Mouse (Mus musculus) common myeloid progenitor, adult 5-6 weeks (primary cell): Measurements from ENCODE around the gene Cyth3. TPM values are rescaled to one million over a fixed set of nuclear protein-coding genes. Genes with fewer than 3 reads are reported as not detected.
A peak's percentile ranks its signal among the peaks of the same experiment; 100 is the strongest.

ENCODE experiments used
- ATAC-seq: replicated peaks from 2 replicates; pipeline ENCODE4 v1.8.0; 2016; ENCODE audit warnings: low read depth, mild to moderate bottlenecking, moderate TSS enrichment, inconsistent platforms; ENCODE audit not compliant: poor library complexity, severe bottlenecking
- total RNA-seq: library from RNA; stranded (forward); fragments of 200-1000, 187-1606 nt; gene quantifications from 2 replicates; pipeline ENCODE4 v1.2.3, GENCODE M21; 2017

Cyth3 gene
- 33.3 and 36.0 TPM in 2 replicates for total RNA-seq

DNA sequence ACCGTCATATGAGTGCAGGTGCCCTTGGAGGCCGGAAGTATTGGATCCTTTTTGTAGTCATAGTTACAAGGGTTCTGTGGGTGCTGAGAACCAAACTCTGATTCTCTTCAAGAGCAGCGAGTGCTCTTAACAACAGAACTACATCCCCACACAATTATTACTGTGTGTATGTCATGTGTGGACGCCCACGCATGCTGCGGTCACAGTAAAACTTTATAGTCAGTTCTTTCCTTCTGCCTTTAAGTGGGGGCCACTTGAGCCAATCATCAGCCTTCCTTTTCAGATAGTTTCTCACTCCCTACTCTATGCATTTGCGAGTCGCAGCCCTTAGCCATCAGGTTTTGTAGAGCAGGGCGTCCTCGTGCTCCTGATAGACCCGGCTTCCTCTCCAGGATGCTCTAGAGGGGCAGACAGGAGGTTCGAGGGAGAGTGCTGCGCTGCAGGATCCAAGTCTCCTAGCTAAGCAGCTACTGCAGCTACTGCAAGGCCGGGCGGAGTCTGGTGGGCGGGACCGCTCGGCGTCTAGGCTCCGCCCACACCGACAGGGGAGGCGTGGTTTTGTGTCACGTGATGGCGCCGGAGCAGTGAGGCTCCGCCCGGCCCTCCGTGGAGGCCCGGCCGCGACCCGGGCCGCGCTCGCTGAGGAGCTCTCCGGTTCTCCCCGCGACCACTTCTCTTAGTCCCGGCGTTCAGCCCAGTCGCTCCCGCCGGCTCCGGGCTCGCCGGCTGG is at the start of gene Cyth3:
TSS of gene Cyth3 (plus strand) at position 555 of the 730 bp plus-strand sequence.
- peak; percentile 86 for ATAC-seq

DNA sequence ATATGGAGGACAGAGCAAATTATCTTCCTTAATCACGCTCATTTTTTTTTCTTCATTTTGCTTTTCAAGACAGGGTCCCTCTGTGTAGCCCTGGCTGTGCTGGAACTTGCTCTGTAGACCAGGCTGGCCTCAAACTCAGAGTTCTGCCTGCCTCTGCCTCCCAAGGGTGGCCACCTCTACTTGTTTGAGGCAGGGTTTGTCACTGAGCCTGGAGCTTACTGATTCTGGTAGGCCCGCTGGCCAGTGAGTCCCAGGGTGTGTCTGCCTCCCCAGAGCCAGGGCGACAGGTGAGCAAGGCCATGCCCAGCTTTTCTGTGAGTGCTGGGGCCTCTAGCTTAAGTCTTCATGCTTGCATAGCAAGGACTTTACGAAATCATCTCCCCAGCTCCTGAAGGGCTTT is 49.2 kb upstream of the Cyth3 start:
- no peak for ATAC-seq

DNA sequence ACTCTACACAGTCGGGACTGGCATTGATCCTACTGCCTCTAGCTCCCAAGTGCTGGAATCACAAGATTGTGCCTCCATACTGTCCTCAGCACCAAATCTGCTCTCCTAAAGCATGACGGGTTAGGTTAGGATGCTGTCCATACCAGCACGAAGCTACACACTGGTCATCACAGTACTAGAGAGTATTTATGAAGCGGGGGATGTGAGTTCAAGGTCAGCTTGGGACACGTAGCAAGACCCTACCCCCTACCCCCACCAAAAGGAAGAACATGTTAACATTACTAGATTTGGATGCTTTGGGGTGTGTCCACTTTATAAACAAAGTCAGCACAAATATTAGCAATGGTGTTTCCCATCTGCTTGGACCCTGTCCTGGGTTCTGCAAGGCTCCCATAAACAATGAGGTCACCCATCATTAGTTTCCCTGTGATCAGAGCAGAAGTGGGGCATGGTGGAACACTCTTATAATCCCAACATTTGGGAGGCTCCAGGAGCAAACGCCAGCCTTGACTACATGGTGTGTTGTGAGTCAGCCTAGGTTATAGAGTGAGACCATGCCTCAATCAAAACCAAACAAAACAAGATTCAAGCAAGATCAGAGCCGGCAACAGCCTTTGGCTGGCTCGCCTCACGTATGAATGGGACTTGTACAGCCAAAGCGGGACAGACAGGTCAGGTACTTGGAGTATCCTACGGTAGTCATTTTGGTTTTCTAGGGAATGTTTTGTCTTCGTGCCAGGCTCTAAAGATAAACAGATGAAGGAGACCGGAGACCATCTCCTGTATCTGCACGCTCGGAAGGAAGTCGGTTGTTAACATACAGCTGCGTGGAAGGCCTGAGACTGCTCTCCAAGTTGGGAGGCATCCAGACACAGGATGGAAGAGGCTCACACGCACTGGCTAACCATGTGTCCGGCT is 47.7 kb upstream of the Cyth3 start:
- no peak for ATAC-seq

DNA sequence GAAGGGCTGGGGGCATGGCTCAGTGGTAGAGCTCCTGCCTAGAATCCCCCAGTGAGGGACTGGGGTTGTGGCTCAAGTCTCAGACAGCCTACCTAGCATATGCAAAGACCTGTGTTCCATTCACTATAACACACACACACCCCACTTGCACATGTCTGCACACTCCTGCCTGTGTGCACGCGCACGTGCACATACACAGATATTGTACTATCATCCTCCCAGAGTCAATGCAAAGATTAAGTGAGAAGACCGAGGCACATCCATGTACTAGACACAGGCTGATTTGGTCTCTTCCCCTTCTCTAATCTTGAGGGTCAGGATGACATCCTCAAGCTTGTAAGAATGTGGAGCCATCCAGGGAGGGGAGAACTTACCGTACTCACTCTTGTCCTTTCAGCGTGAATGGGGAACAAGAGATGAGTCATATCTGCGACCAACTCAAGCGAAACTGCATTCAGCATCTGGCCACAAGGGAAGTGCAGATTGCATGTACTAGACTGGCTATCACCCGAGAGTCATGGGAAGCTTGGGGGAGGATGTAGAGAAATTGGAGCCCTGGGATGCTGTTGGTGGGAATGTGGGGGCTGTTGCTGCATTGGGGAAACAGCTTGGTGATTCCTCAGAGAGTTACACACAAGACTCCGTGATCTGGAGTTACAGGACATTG is 42.6 kb upstream of the Cyth3 start:
- ATAC-seq = peak; percentile 97

DNA sequence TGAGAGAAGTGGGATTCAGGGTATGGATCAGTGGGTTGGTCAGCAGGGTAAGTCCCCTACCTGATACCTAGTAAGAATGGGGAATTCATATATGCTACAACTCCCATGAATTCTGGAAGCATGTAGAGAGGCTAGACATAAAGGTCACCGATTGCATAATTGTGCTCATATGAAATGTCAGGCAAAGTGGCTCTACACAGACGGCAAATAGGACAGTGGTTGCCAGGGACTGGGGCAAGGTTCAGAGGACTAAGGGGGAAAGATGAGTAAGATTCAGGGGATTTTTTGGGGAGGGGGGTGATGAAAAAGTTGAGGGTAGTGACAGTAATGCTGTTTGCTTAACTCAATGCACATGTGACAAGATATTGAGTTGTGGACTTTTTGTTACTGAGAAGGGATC is 41.3 kb upstream of the Cyth3 start:
- no peak for ATAC-seq

- ATAC-seq = no peak
These were observed 40.4 kb upstream of the Cyth3 start for GRCm38 (mm10) chr5:143581874-143582273.

DNA sequence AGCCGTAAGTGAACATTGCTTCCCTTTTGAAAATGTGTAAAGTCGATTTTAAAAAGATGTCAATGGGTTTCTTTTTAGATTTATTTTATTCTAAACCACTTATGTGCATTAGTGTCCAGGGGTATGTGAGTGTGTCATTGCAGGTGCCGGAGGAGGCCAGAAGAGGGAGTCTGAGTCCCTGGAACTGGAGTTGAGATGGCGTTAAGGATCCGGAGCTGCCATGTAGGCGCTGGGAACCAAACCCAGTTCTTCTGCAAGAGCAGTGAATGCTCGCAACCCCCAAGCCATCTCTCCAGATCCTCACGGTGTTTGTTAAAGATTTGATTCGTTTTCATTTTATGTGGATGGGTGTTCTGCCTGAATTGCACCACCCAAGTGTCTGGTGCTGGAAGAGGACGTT is 39.2 kb upstream of the Cyth3 start:
- no peak for ATAC-seq

GRCm38 (mm10) chr5:143584982-143585381 is 37.3 kb upstream of the Cyth3 start:
- ATAC-seq = no peak

DNA sequence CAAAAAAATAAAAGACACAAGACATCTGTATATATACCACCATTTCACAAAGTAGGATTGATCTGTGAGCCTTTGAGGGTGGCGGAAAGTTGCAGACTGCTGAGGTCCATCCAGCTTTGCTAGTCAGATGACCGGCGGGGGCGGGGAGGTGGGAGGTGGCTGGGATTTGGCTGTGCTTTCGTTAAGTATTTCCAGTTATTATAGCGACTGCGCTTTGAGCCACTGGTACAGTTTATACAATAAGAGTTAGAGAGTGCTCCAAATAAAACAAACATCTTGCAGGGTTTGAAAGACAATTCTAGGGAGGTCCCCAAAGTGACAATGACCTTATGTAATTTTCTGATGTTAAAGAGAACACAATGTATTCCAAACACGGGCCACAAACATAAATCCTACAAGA is 35.9 kb upstream of the Cyth3 start:
- ATAC-seq = no peak

- no peak for ATAC-seq
These were observed 33.1 kb upstream of the Cyth3 start for GRCm38 (mm10) chr5:143589108-143589507.

DNA sequence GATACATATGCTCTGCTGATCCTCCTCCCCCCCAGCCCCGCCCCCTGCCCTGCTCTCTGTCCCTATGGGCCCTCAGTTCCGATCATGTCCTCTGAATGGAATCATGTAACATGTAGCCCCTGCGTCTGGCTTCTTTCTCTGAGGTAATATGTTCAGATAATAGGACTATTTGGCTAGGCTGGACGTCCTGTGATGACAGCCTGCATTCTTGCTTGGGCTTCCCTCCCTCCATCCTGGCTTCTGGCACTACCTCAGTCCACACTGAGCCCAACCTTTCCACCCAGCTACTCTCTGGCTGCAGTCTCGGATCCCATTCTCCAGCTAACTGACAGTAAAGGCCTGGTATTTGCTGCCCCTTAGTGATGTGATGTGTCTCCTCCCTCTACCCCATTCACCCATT is 29.3 kb upstream of the Cyth3 start:
- no peak for ATAC-seq

- ATAC-seq = no peak
These were observed 28.6 kb upstream of the Cyth3 start for GRCm38 (mm10) chr5:143593563-143594146.

DNA sequence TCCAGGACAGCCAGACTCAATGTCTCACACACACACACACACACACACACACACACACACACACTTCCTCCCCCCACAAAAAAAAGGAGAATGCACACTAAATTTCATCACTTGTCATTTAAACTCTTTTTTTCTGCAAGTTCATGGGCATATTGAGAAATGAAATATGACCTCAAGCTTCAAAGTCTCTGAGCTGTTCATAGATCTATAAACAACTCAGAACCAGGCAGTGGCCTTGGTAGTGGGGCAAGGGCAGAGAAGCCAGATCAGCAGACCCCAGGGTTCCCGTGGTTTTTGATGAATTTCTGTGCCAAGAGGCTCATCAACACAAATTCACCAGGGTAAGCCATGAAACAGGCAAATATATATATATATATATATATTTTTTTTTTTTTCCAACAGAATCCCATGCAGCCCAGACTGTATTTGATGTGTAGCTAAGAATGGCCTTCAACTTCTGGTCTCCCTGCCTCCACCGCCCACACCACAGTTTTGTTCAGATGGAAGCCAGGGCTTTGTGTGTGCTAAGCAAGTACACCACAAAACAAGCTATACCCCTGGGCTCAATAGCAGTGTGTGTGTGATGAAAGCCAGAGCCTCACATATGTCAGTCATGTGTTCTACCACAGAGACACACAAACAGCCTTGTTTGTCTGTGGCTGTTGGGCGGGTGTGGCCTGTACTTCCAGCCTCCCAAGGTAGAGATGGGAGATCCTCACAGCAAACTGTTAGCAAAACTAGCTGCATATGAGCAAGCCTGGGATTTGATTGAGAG is 27.8 kb upstream of the Cyth3 start:
- no peak for ATAC-seq

- ATAC-seq = no peak
These were observed 20.2 kb upstream of the Cyth3 start for GRCm38 (mm10) chr5:143602051-143602450.

- no peak for ATAC-seq
These were observed 18.0 kb upstream of the Cyth3 start for GRCm38 (mm10) chr5:143604157-143604774.

GRCm38 (mm10) chr5:143606756-143607155 is 15.5 kb upstream of the Cyth3 start:
- ATAC-seq = no peak

GRCm38 (mm10) chr5:143608175-143608574 is 14.1 kb upstream of the Cyth3 start:
- ATAC-seq = no peak

GRCm38 (mm10) chr5:143611954-143612353 is 10.3 kb upstream of the Cyth3 start:
- ATAC-seq = no peak

GRCm38 (mm10) chr5:143613265-143613664 is 9.0 kb upstream of the Cyth3 start:
- ATAC-seq = no peak
